Mouse (Mus musculus): ENCODE data around the gene Trmt2b.
"Not testable (repeated sequence)": the region's sequence is repeated elsewhere in the genome, so short reads cannot be mapped to it uniquely, and the experiment has no call there.

Trmt2b gene

DNA sequence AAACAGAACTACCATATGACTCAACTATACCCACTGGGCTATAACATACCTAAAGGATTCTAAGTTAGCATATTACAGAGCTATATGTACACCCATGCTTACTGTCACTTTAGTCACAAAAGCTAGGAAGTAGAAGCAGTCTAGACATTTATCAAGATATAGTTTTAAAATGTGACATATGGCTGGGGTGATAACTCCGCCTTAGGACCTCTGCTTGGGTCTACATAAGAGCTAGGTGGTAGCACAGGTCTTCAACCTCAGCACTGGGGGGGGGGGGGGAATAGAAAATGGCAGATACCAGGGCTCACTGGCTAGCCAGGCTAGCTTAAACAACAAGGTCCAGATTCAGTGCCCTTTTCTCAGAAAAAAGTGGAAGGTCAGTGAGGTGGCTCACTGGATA, 43.7 kb downstream of the Trmt2b start:
- in situ Hi-C loops (cut with MboI; ENCODE audit: unreplicated experiment in 2 of 2), result no loop called here

DNA sequence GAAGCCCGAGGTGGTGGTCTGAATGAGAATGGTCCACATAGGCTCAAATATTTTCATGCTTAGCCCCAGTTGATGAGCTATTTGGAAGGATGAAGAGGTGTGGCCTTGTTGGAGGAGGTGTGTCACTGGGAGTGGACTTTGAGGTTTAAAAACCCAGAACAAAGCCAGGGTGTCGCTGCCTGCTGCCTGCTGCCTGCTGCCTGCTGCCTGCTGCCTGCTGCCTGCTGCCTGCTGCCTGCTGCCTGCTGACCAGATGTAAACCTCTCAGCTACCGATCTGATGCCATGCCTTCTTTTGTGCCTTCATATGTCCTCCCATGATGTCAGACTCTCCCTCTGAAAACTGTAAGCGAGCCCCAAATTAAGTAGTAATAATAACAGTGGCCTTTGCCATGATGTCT, 54.9 kb downstream of the Trmt2b start, which contains the start of gene Nox1:
Nox1 (minus strand) TSS at position 101 of the 400 bp plus-strand sequence.
- in situ Hi-C loops (cut with MboI; ENCODE audit: unreplicated experiment in 2 of 2), result no loop called here

DNA sequence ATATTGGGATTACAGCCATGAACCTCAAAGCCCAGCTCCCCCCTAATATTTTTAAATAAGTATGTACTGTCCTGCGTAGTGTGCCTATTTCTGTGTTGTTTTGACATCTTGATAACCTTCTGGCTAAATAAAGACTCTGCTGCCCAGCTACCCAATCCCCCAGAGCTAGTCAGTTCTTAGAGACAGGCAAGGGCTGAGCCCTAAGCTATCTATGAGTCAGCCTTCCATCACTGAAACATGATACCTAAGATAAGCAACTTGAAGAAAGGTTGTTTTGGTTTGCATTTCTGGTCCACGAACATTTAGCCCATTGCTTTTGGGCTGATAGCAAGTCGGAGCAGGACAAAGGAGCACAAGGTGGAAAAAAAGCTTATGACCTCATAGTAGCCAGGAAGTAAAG, 56.2 kb downstream of the Trmt2b start:
- in situ Hi-C loops (cut with MboI; ENCODE audit: unreplicated experiment in 2 of 2), result no loop called here

DNA sequence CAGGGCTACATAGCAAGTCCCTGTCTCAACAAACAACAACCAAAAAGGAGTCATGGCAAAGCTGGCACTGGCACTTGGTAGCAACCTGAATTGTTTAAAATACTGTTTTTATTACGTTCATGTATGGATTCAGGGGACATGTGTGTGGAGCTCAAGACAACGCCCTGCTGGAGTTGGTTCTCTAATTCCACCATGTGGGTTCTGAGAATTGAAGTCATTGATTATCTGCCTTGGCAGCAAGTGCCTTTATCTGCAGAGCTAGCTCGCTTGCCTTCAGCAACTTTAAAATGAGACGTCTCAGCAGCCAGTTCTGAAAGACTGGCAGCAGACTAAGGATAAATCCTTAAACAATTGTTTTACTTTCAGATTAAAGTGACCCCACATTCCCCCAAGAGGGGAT, 58.6 kb downstream of the Trmt2b start:
- in situ Hi-C loops (cut with MboI; ENCODE audit: unreplicated experiment in 2 of 2), result no loop called here

DNA sequence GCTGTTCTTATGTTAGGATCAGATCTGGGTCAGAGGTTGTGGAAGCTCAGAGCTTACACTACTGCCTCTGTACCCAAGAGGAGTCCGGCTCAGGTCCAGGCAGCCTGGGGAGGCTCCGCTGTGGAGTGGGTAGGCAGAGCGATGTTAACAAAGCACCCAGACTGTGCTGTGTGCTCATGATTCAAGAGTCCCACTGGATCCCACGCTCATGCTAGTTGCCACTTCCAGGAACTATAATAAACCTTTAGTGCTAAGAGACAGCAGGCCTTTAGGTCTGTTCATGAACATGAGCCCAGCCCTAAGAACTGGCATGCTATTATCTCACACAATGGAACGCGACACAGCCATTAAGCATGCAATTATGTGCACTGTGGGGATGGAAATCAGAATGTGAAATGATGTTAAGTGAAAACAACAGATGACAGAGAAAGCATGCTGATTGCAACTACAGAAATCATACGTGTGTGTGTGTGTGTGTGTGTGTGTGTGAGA, 65.6 kb downstream of the Trmt2b start:
- in situ Hi-C loops (cut with MboI; ENCODE audit: unreplicated experiment in 2 of 2), result no loop called here

DNA sequence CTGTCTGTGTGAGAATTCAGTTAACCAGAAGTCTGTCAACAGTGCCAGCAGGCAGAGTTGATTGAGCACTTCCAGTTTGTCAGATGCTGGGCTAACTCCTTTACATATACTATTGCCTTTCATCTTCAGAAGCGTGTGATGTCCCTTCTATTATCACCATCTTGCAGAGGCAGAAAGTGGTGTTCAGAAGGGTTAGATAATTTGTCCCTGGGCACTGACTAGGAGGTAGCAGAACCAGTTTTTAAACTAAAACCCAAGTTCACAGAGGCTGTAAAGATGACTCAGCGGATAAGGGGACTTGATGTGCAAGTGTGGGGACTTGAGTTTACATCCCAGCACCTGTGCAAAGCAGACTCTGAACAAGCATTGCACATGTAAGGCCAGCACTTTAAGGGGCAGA, 68.3 kb downstream of the Trmt2b start:
- in situ Hi-C loops (cut with MboI; ENCODE audit: unreplicated experiment in 2 of 2), result no loop called here

DNA sequence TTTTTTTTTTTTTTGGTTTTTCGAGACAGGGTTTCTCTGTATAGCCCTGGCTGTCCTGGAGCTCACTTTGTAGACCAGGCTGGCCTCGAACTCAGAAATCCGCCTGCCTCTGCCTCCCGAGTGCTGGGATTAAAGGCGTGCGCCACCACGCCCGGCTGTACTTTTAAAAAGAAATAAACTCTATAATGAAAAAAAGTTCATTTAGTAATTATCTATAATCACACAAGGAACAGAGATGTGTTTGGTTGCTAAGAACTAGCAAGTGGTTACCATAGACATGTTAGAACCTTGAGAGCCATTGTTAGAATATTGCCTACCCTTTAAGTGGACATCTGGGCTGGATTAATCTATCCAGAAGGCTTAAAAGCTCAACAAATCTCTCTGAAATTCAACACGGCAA, 89.6 kb downstream of the Trmt2b start, which contains the start of gene Arl13a:
Arl13a (plus strand) TSS at position 301 of the 400 bp plus-strand sequence.
- in situ Hi-C loops (cut with MboI; ENCODE audit: unreplicated experiment in 2 of 2), result not testable (repeated sequence)

DNA sequence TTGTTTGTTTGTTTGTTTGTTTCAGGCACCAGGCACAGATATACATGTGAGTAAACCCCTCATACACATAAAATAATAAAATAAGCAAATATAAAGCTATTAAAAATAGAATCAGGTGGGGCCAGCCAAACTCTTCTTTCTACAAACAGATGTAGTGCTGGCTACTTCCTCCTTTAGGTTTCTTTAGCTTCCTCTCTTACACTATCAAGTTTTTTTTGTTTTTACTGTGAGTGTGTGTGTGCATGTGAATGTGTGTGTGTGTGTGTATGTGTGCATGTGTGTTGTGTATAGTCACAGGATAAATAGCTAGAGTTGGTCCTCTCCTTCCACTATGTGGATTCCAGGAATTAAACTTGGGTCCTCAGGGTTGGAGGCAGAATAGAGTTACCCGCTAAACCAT, 102.1 kb downstream of the Trmt2b start:
- in situ Hi-C loops (cut with MboI; ENCODE audit: unreplicated experiment in 2 of 2), result no loop called here

All from v-Abl transformed pro-B cells (cell line).